Mouse (Mus musculus): Measurements from ENCODE around the gene Cbln1. TPM values are rescaled to one million over a fixed set of nuclear protein-coding genes. Genes with fewer than 3 reads are reported as not detected.

Cbln1 gene
- not detected for total RNA-seq (2023)

DNA sequence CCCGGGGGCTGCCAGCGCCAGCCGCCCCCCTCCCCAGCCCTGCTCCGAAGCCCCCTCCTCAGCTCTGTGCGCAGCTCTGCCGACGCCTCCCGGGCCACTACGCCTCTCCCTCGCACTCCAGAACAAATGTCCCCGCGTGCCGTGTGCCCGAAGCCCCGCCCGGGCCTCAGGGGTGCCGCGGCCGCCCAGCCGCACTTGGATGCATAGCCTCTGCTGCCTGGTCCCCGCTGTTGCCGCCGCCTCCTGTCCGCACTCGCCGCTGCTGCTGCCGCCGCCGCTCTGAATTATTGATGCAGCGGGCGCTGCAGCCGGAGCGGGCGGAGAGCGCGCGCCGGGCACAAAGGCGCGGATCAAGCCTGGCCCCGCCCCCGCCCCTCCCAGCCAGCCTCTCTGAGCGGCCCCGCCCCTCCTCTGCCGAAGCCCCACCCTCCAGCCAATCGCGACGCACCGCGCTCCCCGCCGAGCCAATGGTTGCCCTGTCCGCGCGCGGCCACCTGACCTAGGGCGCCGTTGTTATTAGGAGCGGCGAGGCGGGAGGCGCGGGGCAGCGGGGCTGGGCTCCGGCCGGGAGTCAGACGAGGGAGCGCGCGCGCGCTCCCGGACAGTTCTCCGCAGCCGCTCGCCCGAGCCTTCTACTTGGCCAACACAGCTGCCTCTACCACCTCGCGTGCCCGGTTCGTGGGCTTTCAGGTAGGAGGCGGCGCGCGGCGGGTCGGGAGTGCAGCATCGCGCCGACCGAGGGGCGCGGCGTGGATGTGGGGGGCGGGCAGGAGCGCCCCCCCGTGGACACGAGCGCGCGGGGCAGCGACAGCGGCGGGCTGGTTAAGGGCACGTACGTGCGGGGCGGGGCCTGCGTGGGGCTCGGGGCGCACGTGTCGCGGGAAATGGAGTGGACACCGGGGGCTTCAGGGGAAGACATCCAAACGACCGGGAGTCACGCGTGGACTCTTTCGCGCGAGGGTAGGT, at the start of gene Cbln1:
Cbln1 (minus strand) TSS at position 339 of the 966 bp plus-strand sequence.

Other genes starting within 250 kb of the Cbln1 start
- gene 4933402J07Rik, start 91.2 kb upstream of the Cbln1 start, total RNA-seq (2023) = not detected